Mouse (Mus musculus) small intestine, adult 2 months (tissue): ENCODE data around the gene F2. TPM values are rescaled to one million over a fixed set of nuclear protein-coding genes. Genes with fewer than 3 reads are reported as not detected.

ENCODE experiments used
- H3K27ac ChIP-seq: fragments of 200-500 bp; 2 replicates; pipeline ENCODE4 v1.5.1; 2012; ENCODE audit warnings: low read depth, low read length, control low read depth, inconsistent platforms; ENCODE audit not compliant: insufficient read depth
- H3K27me3 ChIP-seq: fragments of 200-500 bp; 2 replicates; pipeline ENCODE4 v1.6.1; 2012; ENCODE audit warnings: mild to moderate bottlenecking, moderate library complexity, low read length, inconsistent platforms; ENCODE audit not compliant: control insufficient read depth, insufficient read depth
- H3K36me3 ChIP-seq: fragments of 200-500 bp; 2 replicates; pipeline ENCODE4 v1.6.1; 2012; ENCODE audit warnings: mild to moderate bottlenecking, low read length, control low read depth, inconsistent platforms; ENCODE audit not compliant: control insufficient read depth, insufficient read depth
- H3K4me1 ChIP-seq: fragments of 200-500 bp; 2 replicates; pipeline ENCODE4 v1.6.1; 2012; ENCODE audit warnings: low read length, inconsistent platforms, mixed read lengths; ENCODE audit not compliant: control insufficient read depth, insufficient read depth, insufficient read length
- H3K4me3 ChIP-seq: fragments of 200-500 bp; 2 replicates; pipeline ENCODE4 v1.5.1; 2012; ENCODE audit warnings: low read depth, mild to moderate bottlenecking, control low read depth, inconsistent platforms, low read length, moderate library complexity
- CTCF ChIP-seq: fragments of 200-500 bp; IDR thresholded peaks from 2 replicates; pipeline ENCODE4 v1.5.1; 2012; ENCODE audit warnings: low read depth, mild to moderate bottlenecking, control low read depth, inconsistent platforms, low read length, moderate library complexity, mixed read lengths; ENCODE audit not compliant: insufficient replicate concordance, insufficient read length; ENCODE audit errors: extremely low read depth
- POLR2A ChIP-seq: fragments of 200-500 bp; IDR thresholded peaks from 2 replicates; pipeline ENCODE4 v1.6.1; 2012; ENCODE audit warnings: low read depth, mild to moderate bottlenecking, control low read depth, inconsistent platforms, low read length, moderate library complexity
- WGBS: fragments of 180-500 bp; shearing (Covaris S2); methylation state at CpG from one replicate; pipeline ENCODE4 v1.1.7; 2018; 5-methylcytosine and 5-hydroxymethylcytosine counted together
- polyA plus RNA-seq: library from polyadenylated mRNA; depleted of rRNA; stranded (reverse); fragments of >200 nt; gene quantifications from 2 replicates; pipeline ENCODE4 v1.2.3, GENCODE M21; 2012

F2 gene
- polyA plus RNA-seq, 1 experiment: 0.20 TPM

- WGBS: 46% methylated on average over 5 of the region's 5 CpGs
- no peak for TF ChIP-seq CTCF
- TF ChIP-seq POLR2A: no peak
- no peak overlapping the region for H3K4me3 ChIP-seq
- H3K27me3 ChIP-seq: no peaks in the 10 kb centered on the region
- H3K27ac ChIP-seq: peak overlapping the region; percentile 22; the same call in 1 of the 2 replicates
- H3K4me1 ChIP-seq: no peaks in the 10 kb centered on the region
- H3K36me3 ChIP-seq: no peaks in the 10 kb centered on the region
Measured at GRCm38 (mm10) chr2:91636727-91637338, 619 bp upstream of the F2 start.

DNA sequence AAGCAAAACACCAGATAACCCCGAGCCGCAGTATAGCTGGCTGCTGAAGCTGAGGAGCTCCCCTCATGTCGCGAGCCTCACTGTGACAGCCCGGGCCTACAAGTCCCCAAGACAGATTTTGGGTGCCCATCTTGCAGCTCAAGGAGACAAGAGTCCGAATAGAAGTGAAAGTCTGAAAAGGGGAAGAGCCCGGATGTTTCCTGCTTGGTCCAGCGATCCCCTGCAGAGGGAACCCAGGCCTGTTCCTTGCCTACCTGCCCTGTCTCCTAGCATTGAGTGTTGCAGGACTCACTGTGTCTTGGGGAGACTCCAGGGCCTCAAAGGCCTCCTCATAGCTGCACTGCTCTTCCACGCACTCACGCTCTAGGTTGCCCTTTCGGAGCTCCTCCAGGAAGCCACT lies 728 bp downstream of the F2 start:
- TF ChIP-seq POLR2A (no peak), CTCF (no peak)
- WGBS: 87% methylated on average over 11 of the region's 11 CpGs
- no peak overlapping the region for H3K4me3 ChIP-seq
- no peaks in the 10 kb centered on the region for H3K36me3 ChIP-seq
- no peaks in the 10 kb centered on the region for H3K27me3 ChIP-seq
- no peak overlapping the region for H3K27ac ChIP-seq
- no peaks in the 10 kb centered on the region for H3K4me1 ChIP-seq

DNA sequence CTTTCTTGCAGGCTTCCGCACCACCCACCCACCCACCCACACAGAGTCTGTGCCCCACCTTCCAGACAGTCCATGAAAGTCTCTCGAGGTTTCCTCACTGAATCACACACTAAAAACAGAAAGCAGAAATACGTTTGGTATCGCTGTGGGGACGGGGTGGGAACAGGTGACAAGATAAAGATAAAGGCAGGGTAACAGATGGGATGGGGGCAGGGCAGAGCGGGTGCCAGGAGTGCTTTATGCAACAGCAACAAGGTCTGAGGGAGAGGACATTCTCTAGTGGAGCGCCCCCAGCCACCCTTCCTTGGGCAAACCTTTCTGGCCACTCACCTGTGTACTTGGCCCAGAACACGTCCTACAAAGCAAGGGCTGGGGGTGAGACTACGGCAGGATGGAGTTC lies 1.4 kb downstream of the F2 start:
- TF ChIP-seq POLR2A (no peak), CTCF (no peak)
- H3K27ac ChIP-seq: no peak overlapping the region
- 80% methylated on average over 9 of the region's 9 CpGs for WGBS
- H3K4me1 ChIP-seq: no peaks in the 10 kb centered on the region
- H3K27me3 ChIP-seq: no peaks in the 10 kb centered on the region
- no peaks in the 10 kb centered on the region for H3K36me3 ChIP-seq
- H3K4me3 ChIP-seq: no peak overlapping the region

DNA sequence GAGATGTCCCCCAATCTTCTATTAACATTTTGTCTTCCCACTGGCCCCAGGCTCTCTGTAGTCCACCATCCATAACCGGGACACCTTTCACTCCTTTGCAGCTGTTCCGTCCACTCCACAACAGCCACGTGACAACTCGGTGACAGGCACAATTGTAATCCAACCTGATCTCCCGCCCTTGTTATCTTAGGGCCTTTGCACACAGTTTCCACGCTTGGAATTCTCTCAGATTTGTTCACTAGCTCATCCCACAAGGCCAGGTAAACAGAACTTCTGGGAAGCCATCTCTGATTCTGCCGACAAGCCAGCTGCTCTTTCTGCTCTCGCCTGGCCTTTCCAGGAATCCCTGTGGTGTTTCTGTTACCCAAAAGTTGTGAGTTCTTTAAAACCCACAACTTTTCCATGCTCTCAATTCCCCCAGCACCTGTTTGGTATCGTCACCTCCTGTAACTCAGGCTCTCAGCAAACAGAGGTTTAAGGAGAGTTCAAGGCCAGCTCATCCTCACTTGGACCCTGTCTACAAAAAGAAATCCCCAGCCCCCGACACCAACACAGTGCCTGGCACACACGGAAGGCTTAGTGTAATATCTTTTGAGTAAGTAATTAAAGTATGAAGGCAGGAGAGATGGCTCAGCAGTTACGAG lies 2.8 kb downstream of the F2 start:
- WGBS: 47% methylated on average over 12 of the region's 12 CpGs
- no peak for TF ChIP-seq POLR2A
- TF ChIP-seq CTCF: no peak
- Histone ChIP-seq H3K4me1 (no peaks in the 10 kb centered on the region), H3K27ac (no peak overlapping the region), H3K4me3 (no peak overlapping the region), H3K27me3 (no peaks in the 10 kb centered on the region), H3K36me3 (no peaks in the 10 kb centered on the region)

DNA sequence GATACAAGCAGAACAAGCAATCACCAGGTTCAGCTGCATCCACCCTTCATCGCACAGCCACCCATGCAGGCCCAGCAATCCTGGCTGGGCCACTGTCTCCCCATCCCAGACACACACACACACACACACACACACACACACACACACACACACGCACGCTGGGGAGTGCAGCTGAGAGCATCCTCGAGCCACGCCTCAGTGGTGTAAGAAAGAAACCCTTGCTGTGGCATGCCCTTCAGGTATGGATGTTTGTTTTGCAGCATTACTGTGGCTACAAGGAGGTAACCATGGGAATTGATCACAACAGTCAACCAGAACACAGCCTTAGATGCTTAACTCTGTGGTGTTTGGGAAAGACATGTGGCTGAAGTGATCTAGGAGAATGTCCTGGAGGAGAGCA lies 3.9 kb downstream of the F2 start:
- Histone ChIP-seq H3K4me1 (no peaks in the 10 kb centered on the region), H3K27me3 (no peaks in the 10 kb centered on the region), H3K36me3 (no peaks in the 10 kb centered on the region), H3K4me3 (no peak overlapping the region), H3K27ac (no peak overlapping the region)
- 51% methylated on average over 5 of the region's 5 CpGs for WGBS
- TF ChIP-seq CTCF (no peak), POLR2A (no peak)

DNA sequence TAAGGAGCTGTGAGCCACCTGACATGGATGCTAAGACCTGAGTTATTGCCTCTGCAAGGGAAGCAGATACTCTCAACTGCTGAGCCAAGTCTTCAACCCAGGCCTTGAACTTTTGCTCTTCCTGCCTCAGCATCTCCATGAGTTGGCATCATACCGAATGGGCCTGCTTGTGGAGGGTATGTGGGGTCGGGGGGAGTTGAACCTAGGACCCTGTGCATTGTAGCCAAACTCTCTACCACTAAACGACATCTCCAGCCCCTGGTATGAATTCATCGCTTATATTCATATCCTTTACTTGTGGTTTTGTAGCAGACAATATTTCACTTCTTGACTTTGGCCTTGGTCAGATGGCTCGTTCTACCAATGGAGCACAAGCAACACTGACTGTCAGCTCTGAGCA lies 4.4 kb downstream of the F2 start:
- no peaks in the 10 kb centered on the region for H3K36me3 ChIP-seq
- WGBS: 82% methylated on average over 5 of the region's 5 CpGs
- H3K4me3 ChIP-seq: no peak overlapping the region
- no peaks in the 10 kb centered on the region for H3K4me1 ChIP-seq
- TF ChIP-seq POLR2A (no peak), CTCF (no peak)
- no peak overlapping the region for H3K27ac ChIP-seq
- no peaks in the 10 kb centered on the region for H3K27me3 ChIP-seq

DNA sequence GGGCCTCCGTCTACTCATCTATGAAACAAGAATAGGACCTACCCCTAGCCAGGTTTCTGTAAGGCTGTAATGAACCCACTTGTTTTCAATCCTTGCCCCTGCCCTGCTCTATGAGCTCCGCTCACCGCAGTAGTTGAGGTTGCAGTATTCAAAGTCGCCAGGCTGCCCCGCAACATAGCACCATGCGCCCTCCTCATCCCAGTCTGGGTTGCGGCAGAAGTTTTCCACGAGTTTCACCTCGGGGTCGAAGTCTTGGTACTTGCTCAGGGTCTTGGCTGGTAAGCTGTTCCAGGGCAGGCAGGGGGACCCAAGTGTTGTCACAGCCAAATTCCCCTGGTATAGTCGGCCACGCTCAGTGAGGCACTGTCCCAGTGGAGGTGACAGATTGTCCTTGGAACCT lies 5.8 kb downstream of the F2 start:
- no peak for TF ChIP-seq POLR2A
- no peak for TF ChIP-seq CTCF
- H3K27me3 ChIP-seq: no peaks in the 10 kb centered on the region
- H3K27ac ChIP-seq: no peak overlapping the region
- H3K4me1 ChIP-seq: no peaks in the 10 kb centered on the region
- H3K4me3 ChIP-seq: no peak overlapping the region
- no peaks in the 10 kb centered on the region for H3K36me3 ChIP-seq
- 92% methylated on average over 12 of the region's 12 CpGs for WGBS
